Mouse (Mus musculus): ENCODE measurements around the gene Olfr832.
"Not testable (repeated sequence)": the region's sequence is repeated elsewhere in the genome, so short reads cannot be mapped to it uniquely, and the experiment has no call there.

- not testable (repeated sequence) for TF ChIP-seq CTCF, EP300 (IDR thresholded peaks at IDR 0.05)
These were observed 9.0 kb upstream of the Olfr832 start for GRCm38 (mm10) chr9:18927921-18928320.
